Mouse (Mus musculus) erythroblast, embryonic 14.5 days (primary cell): ENCODE measurements at regions not wholly inside any gene's neighbourhood (a gene's known extent, or its start where the extent isn't known, plus 50 kb on each side); places are given as distances from the start of the nearest gene placed in this dataset.

ENCODE experiments used
- GATA1 ChIP-seq: IDR thresholded peaks from 2 replicates; pipeline ENCODE4 v1.6.1; 2012; ENCODE audit warnings: low read length, inconsistent platforms, mixed read lengths
- TAL1 ChIP-seq: IDR thresholded peaks from 3 replicates; pipeline ENCODE4 v1.6.1; 2012; ENCODE audit warnings: low read length, inconsistent platforms, mixed read lengths

- TF ChIP-seq GATA1 (no peak), TAL1 (no peak)
These were observed 611.5 kb downstream of the Slc22a22 start for GRCm38 (mm10) chr15:56865879-56866278.
